Mouse (Mus musculus) heart, embryonic 15.5 days (tissue): ENCODE data around the gene Kif24. TPM values are rescaled to one million over a fixed set of nuclear protein-coding genes. Genes with fewer than 3 reads are reported as not detected.

ENCODE experiments used
- ATAC-seq: fragments of 200-750 bp; cut with Nextera tagmentation; replicated peaks from 2 replicates; pipeline ENCODE4 v1.8.0; 2017; ENCODE audit warnings: low read depth, moderate TSS enrichment; ENCODE audit not compliant: insufficient number of reproducible peaks, insufficient read depth, low FRiP score
- H3K27ac ChIP-seq: fragments of 300-500 bp; sonication (generic); 2 replicates; pipeline ENCODE4 v1.5.1; 2015; ENCODE audit warnings: mild to moderate bottlenecking, inconsistent platforms
- H3K27me3 ChIP-seq: fragments of 300-500 bp; sonication (generic); 2 replicates; pipeline ENCODE4 v1.6.1; 2015; ENCODE audit warnings: inconsistent platforms
- H3K36me3 ChIP-seq: fragments of 300-500 bp; sonication (generic); 2 replicates; pipeline ENCODE4 v1.6.1; 2015; ENCODE audit warnings: mild to moderate bottlenecking, inconsistent platforms
- H3K4me1 ChIP-seq: fragments of 300-500 bp; sonication (generic); replicated peaks from 2 replicates; pipeline ENCODE4 v1.6.1; 2015; ENCODE audit warnings: inconsistent platforms
- H3K4me2 ChIP-seq: fragments of 300-500 bp; sonication (generic); 2 replicates; pipeline ENCODE4 v1.6.1; 2015; ENCODE audit warnings: inconsistent platforms, mild to moderate bottlenecking, moderate library complexity
- H3K4me3 ChIP-seq: fragments of 300-500 bp; sonication (generic); 2 replicates; pipeline ENCODE4 v1.5.1; 2015; ENCODE audit warnings: mild to moderate bottlenecking, inconsistent platforms
- H3K9ac ChIP-seq: fragments of 300-500 bp; sonication (generic); 2 replicates; pipeline ENCODE4 v1.6.1; 2015; ENCODE audit warnings: mild to moderate bottlenecking, inconsistent platforms
- H3K9me3 ChIP-seq: fragments of 300-500 bp; sonication (generic); replicated peaks from 2 replicates; pipeline ENCODE4 v1.6.1; 2016; ENCODE audit warnings: inconsistent platforms
- WGBS: fragments of 180-500 bp; shearing (Covaris S2); methylation state at CpG from one replicate; pipeline ENCODE4 v1.1.7; 2015; ENCODE audit warnings: mixed read lengths; 5-methylcytosine and 5-hydroxymethylcytosine counted together
- polyA plus RNA-seq: library from polyadenylated mRNA; unstranded; fragments of >200 nt; fragmentation: Nextera tagmentation; extraction: Ambion mirVana; gene quantifications from 2 replicates; pipeline ENCODE4 v1.2.1, GENCODE M21; 2015

Kif24 gene
- polyA plus RNA-seq: 3.0 and 4.4 TPM in 2 replicates

DNA sequence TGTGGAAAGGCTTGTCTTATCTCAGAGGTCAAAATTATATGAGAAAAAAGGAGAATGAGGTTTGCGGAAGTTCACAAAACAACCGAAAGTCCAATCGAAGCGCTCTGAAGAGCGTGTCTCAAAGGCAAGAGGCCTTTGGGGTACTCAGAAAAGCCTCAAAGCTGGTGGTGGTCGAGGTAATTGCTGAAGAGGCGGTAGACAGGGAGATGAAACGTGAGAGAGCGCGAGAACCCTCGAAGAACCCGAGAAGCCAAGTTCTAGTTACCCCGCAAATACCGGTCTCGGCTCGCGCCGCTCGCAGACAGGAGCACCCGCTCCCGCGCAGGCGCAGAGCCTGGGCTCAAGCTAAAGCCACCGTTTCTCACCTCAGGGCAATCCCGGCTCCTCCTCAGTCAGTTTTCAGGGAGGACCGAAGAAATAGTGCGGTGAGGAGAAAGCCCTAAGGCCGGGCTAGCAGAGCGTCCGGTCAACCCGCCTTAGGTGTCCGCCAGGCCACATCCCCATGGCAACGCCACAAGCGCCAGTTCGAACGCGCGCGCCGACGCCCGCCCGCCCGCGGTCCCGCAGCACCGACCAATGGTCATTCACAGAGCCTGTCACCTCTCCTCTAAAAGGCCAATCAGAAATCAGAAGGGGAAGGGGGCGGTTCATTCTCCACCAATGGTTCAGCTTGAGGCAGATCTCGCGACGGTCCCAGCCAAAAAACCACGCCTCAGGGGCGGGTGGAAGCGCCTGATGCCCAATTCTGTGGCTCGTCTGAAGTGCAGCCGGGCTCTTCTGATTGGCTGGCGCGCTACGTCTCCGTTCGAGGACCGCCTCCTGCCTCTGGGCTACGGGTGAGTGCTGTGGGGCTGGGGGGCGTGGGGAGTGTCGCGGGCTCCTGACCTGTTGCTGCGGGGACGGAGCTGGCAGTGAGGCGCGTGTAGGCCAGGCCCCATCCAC, at the start of gene Kif24, which contains the start of gene Nudt2:
Gene Kif24, minus strand, starts transcription at position 543 of the 942 bp plus-strand sequence.
Gene Nudt2, plus strand, starts transcription at position 807 of the 942 bp plus-strand sequence.
- H3K4me2 ChIP-seq: peak within 1 kb of the TSS; percentile 73
- ATAC-seq: peak; percentile 98
- no peaks in the 10 kb centered on the region for H3K27me3 ChIP-seq
- peaks cover 12% of the 10 kb centered on the region for H3K4me1 ChIP-seq
- H3K36me3 ChIP-seq: no peaks in the 10 kb centered on the region
- peak within 1 kb of the TSS; percentile 62 for H3K4me3 ChIP-seq
- peak within 1 kb of the TSS; percentile 37 for H3K27ac ChIP-seq
- under 1% methylated on average over 70 of the region's 70 CpGs for WGBS
- peak within 1 kb of the TSS; percentile 66 for H3K9ac ChIP-seq
- no peaks in the 10 kb centered on the region for H3K9me3 ChIP-seq

DNA sequence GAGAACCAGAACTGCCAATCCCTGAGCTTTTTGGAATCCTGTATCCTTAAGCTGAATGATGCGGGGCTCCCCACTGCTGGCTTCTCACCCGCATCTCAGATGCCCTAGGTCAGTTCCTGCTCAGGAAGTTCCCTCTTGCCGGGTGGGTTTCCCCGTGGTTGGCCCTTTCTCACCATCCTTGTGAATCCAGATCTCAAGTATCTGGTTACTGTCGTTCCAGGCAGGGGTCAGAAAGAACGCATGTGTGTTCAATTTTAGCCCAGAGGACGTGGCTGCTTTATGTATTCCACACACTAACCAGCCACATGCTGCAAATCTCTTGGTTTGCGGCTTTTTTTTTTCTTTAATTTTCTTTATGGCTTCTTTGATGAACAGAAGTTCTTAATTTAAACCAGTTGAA, 49.0 kb upstream of the Kif24 start:
- Histone ChIP-seq H3K4me2 (no peak overlapping the region), H3K9ac (no peak overlapping the region), H3K36me3 (no peaks in the 10 kb centered on the region), H3K27me3 (peaks cover 33% of the 10 kb centered on the region), H3K4me3 (no peak overlapping the region), H3K9me3 (no peaks in the 10 kb centered on the region), H3K4me1 (no peaks in the 10 kb centered on the region), H3K27ac (no peak overlapping the region)
- 18% methylated on average over 8 of the region's 8 CpGs for WGBS
- ATAC-seq: no peak

DNA sequence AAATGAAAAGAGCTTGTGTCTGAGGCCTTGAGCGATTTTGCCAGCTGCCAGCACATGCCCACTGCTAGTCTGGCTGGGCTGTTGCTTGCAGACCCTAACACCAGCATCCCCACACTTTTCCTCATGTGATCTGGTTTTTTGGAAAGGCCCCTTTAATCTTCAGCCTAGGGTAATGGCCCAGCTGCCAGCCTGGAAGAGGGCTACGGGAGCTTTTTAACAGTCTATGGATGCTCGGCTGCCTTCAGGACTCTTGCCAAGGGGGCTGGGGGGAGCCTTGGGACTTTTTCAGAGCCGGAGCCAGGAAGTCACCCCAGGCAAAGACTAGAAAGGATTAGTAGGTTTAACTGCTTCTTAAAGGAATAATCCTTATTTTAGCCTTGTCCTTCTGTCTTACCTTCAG, 48.6 kb upstream of the Kif24 start:
- H3K27me3 ChIP-seq: peaks cover 36% of the 10 kb centered on the region
- WGBS: 51% methylated on average over 4 of the region's 4 CpGs
- H3K27ac ChIP-seq: no peak overlapping the region
- no peaks in the 10 kb centered on the region for H3K4me1 ChIP-seq
- H3K9me3 ChIP-seq: no peaks in the 10 kb centered on the region
- H3K4me2 ChIP-seq: no peak overlapping the region
- H3K36me3 ChIP-seq: no peaks in the 10 kb centered on the region
- no peak overlapping the region for H3K9ac ChIP-seq
- no peak for ATAC-seq
- H3K4me3 ChIP-seq: no peak overlapping the region

DNA sequence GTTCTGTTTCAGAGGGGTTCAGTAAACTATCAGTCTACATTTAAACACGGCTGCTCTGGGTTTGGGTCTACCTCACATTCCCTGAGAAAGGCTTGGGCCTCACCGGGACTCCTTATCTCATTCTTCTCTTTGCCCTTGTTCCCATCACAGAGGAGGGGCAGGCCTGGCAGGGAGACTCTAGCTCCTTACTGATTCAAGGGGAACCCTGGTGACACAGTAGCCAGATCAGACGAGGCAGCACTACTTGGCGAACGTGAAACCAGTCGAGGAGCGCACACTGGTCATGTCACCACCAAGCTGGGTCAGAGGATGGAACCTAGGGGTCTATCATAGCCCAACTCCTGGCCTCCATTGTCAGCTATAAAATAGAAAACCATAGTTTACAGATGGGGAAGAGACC, 43.3 kb upstream of the Kif24 start:
- Histone ChIP-seq H3K9ac (no peak overlapping the region), H3K27ac (no peak overlapping the region), H3K27me3 (peaks cover 38% of the 10 kb centered on the region), H3K4me3 (no peak overlapping the region), H3K9me3 (no peaks in the 10 kb centered on the region), H3K4me2 (no peak overlapping the region), H3K4me1 (peaks cover 19% of the 10 kb centered on the region), H3K36me3 (no peaks in the 10 kb centered on the region)
- ATAC-seq: no peak
- 43% methylated on average over 7 of the region's 7 CpGs for whole genome bisulfite sequencing

DNA sequence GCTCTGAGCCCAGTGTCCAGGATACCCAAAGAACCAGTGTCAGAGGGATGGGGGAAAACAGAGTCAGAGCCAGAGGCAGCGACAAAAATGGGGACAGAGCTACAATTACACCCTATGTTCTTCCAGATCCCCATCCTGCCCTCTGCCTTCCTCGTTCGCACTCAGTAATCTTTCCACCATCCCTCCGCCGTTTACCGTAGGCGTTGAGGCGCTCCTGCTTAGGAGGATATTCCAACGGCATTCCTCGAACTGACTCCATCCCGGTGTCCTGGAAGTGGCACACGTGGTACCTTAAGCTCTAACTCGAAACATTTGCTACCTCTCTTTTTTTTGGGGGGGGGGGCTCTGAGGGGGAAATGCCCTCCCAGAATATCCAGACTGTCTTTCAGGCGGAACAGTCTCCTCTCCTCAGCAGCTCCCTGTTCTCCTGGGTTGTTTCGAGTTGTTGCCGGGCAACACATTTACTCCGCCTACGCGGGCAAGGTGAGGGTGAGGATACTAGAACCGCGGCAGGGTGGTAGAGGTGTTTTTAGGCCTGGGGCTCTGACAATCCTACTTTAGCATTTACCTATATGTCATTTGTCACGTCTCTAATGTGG, 42.7 kb upstream of the Kif24 start:
- Histone ChIP-seq H3K27ac (no peak overlapping the region), H3K36me3 (no peaks in the 10 kb centered on the region), H3K4me2 (peak overlapping the region; percentile 97), H3K27me3 (peaks cover 38% of the 10 kb centered on the region), H3K4me3 (peak overlapping the region; percentile 60), H3K4me1 (peaks cover 25% of the 10 kb centered on the region), H3K9me3 (no peaks in the 10 kb centered on the region), H3K9ac (peak overlapping the region; percentile 59)
- 6% methylated on average over 22 of the region's 22 CpGs for WGBS
- no peak for ATAC-seq

DNA sequence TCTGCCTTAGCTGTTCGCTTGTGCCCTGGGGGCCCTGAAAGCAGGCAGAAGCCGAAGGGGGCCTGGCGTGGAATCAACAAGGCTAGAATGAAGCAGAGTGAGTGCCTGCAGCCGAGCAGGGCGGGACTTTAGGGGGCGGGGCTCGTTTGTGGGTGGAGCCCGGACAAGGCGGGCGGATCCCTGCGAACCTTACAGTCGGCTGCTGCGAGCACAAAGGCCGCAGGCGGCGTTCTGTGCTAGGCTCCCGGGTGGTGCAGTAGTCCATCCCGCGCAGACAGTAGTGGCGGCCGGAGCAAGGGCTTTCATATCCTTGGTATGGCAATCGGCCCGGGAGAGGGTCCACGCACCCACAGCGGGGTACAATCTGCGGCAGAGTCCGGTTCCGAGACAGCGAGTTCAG, 42.2 kb upstream of the Kif24 start:
- Histone ChIP-seq H3K27ac (no peak overlapping the region), H3K4me3 (peak overlapping the region; percentile 60), H3K9me3 (no peaks in the 10 kb centered on the region), H3K27me3 (peaks cover 37% of the 10 kb centered on the region), H3K9ac (peak overlapping the region; percentile 59), H3K36me3 (no peaks in the 10 kb centered on the region), H3K4me1 (peaks cover 30% of the 10 kb centered on the region), H3K4me2 (peak overlapping the region; percentile 97)
- under 1% methylated on average over 29 of the region's 29 CpGs for WGBS
- ATAC-seq: peak; percentile 55

DNA sequence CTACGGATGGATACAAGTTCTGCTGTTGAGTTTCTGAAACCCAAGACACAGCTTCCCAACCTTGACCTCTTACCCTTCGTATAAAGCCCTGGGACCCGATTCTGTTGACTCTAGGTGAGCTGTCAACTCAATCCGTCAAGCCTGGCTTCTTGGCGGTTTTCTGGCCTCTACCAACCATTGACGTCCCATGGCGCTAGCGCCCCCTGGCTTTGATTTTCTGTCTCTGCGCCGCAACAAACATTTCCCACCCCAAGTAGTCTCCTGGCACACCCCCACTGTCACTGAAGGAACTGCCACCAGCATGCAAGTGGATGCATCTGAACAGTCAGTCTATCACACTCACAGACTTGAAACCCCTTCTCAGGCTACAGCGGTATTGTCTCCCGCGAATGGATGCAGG, 41.5 kb upstream of the Kif24 start:
- peaks cover 30% of the 10 kb centered on the region for H3K4me1 ChIP-seq
- no peak for ATAC-seq
- peaks cover 40% of the 10 kb centered on the region for H3K27me3 ChIP-seq
- peak overlapping the region; percentile 60 for H3K4me3 ChIP-seq
- WGBS: 13% methylated on average over 13 of the region's 13 CpGs
- H3K9me3 ChIP-seq: no peaks in the 10 kb centered on the region
- H3K27ac ChIP-seq: no peak overlapping the region
- 0 out of 2 replicates have a peak overlapping the region, but pooled peaks have one; percentile 59 for H3K9ac ChIP-seq
- no peaks in the 10 kb centered on the region for H3K36me3 ChIP-seq
- H3K4me2 ChIP-seq: peak overlapping the region; percentile 97

DNA sequence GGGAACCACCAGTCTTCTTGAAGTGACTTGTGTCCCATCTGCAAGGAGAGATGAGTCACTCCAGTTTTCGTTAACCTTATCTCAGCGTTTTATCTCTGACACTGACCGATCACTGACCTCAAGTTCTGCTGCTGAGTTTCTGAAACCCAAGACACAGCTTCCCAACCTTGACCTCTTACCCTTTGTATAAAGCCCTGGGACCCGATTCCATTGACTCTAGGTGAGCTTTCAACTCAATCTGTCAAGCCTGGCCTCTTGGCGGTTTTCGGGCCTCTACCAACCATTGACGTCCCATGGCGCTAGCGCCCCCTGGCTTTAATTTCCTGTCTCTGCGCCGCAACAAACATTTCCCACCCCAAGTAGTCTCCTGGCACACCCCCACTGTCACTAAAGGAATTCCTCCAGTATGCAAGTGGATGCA, 40.5 kb upstream of the Kif24 start:
- no peaks in the 10 kb centered on the region for H3K9me3 ChIP-seq
- peaks cover 30% of the 10 kb centered on the region for H3K4me1 ChIP-seq
- H3K4me3 ChIP-seq: no peak overlapping the region
- no peak for ATAC-seq
- 49% methylated on average over 11 of the region's 11 CpGs for WGBS
- peaks cover 50% of the 10 kb centered on the region for H3K27me3 ChIP-seq
- no peak overlapping the region for H3K9ac ChIP-seq
- H3K36me3 ChIP-seq: no peaks in the 10 kb centered on the region
- no peak overlapping the region for H3K27ac ChIP-seq
- H3K4me2 ChIP-seq: no peak overlapping the region

DNA sequence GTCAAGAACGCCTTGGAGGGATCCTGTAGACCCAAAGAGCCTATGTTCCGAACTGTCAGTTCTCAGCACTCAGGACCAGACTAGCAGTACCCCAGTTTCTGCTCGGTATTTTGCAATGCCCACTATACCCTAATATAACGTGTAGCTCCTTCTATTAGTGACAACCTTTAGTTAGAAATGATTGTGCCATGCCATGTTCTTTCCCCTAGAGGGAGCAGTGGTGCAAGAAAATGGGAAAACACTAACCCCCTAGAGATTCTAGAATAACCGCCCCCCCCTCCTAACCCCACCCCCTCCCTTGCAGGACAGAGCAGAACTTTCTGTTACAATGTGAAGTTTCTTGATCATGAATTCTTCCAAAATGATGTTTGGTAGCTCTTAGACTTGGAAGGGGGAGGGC, 39.6 kb upstream of the Kif24 start:
- Histone ChIP-seq H3K4me1 (peaks cover 30% of the 10 kb centered on the region), H3K27ac (no peak overlapping the region), H3K27me3 (peaks cover 53% of the 10 kb centered on the region), H3K4me3 (no peak overlapping the region), H3K9ac (no peak overlapping the region), H3K4me2 (no peak overlapping the region), H3K9me3 (no peaks in the 10 kb centered on the region), H3K36me3 (no peaks in the 10 kb centered on the region)
- ATAC-seq: no peak
- 72% methylated on average over 5 of the region's 5 CpGs for WGBS

DNA sequence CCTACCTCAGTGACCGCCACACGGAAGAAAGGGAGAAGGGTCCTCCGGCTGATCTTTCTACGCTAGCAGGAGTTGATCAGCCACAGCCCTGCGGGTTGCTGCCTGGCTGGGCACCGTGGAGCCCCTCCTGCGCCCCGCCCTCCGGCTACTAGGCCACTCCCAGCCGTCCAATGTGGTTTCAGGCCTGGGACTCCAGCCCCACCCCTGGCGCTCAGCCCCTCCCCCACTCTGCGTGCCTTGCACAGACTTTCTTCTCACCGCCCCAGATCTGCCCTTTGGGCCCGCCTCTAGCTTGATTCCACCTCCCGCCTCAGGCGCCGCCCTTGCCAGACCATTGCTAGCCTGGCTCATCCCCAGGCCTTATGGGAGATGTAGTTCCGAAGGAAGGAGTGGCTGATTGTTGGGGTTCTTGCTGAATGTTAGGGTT, 38.3 kb upstream of the Kif24 start, which contains the start of gene AI464131:
Gene AI464131, minus strand, starts transcription at position 91 of the 427 bp plus-strand sequence.
- ATAC-seq: peak; percentile 94
- Histone ChIP-seq H3K4me1 (peaks cover 43% of the 10 kb centered on the region), H3K27ac (peak within 1 kb of the TSS; percentile 53; the same call in 1 of the 2 replicates), H3K9ac (peak within 1 kb of the TSS; percentile 63), H3K4me2 (peak within 1 kb of the TSS; percentile 86), H3K36me3 (no peaks in the 10 kb centered on the region), H3K27me3 (peaks cover 53% of the 10 kb centered on the region), H3K9me3 (no peaks in the 10 kb centered on the region), H3K4me3 (peak within 1 kb of the TSS; percentile 53)
- WGBS: 2% methylated on average over 18 of the region's 18 CpGs

DNA sequence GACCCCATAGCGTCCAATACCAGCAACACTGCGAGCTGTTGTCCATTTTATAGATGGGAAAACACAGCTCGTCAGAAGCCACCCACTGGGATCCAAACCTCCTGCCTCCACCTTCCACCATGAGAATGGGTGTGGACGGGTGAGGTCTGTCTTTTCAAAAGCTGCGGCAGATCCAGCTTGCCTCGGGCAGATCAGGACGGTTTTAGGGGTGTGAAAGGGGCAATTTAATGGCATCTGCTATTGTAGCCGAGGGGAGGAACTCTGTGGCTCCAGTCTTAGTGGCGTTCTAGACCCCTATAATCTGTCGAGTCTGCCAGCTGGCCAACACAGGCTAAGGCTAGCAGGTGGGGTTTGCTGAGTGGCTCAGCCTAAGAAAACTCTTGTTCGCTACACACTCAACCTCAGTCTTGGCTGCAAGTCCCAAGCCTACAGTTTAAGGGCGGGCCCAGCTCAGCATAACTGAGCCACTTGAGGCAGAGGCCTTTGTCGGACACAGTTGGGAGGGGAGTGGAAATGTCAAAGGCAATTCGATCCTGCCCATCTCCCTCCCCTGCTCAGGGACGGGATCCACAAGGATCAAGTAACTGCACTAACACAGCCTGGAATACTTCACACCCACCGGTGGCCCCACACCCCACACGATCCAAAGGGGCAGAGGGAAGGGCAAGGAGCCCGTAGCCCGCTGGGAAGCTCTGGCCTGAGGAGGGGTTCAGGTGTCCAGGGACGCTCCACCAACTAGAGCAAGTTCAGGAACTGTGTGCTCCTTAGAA, 37.7 kb upstream of the Kif24 start:
- Histone ChIP-seq H3K27me3 (peaks cover 54% of the 10 kb centered on the region), H3K36me3 (no peaks in the 10 kb centered on the region), H3K27ac (peak overlapping the region; percentile 53; the same call in 1 of the 2 replicates), H3K4me3 (peak overlapping the region; percentile 53), H3K9me3 (no peaks in the 10 kb centered on the region), H3K4me2 (peak overlapping the region; percentile 86), H3K4me1 (peaks cover 47% of the 10 kb centered on the region), H3K9ac (peak overlapping the region; percentile 63)
- peak; percentile 16 for ATAC-seq
- WGBS: 16% methylated on average over 20 of the region's 20 CpGs
